Mouse (Mus musculus): ENCODE data around the gene Fcgr1. TPM values are rescaled to one million over a fixed set of nuclear protein-coding genes. Genes with fewer than 3 reads are reported as not detected.
A peak's percentile ranks its signal among the peaks of the same experiment; 100 is the strongest.

Gene Fcgr1
- total and polyA plus RNA-seq, 2 experiments from 2014 or later: 1.5 to 3.0 TPM

DNA sequence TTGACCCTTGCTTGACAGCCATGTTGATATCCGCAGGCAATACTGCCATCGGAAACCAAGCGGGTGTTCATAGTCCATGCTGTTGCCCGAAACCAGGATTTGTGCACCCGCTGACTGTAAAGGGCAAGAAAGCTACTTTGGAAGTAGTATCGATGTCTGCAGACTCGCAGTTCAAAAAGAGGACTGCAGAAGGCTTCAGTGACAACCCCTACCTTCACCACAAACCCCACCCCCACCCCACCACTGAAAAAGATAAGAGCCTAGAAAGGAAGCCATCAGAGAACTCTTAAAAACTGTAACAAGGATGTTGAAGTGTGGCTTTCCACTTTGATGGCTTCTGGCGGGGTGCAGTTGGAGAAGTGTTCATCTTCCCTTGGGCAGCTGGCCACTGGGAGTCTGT is 44.3 kb upstream of the Fcgr1 start:
- H3K9ac ChIP-seq (replicated peaks; ENCODE audit: low read depth, low read length): no peak overlapping the region
- H3K36me3 ChIP-seq (replicated peaks; ENCODE audit: control insufficient read depth, insufficient read depth, low read length): no peaks in the 10 kb centered on the region
- no peak for ATAC-seq (ENCODE audit: insufficient read depth, low read depth)
- H3K4me3 ChIP-seq (ENCODE audit: low read depth, low read length): no peak overlapping the region
- 88% methylated on average over 8 of the region's 8 CpGs for WGBS
- H3K4me2 ChIP-seq (ENCODE audit: low read depth, low read length): no peak overlapping the region
- no peak overlapping the region for H3K27ac ChIP-seq (ENCODE audit: low read depth)
- 0 out of 2 replicates have a peak, but pooled peaks cover 4% of the 10 kb centered on the region for H3K9me3 ChIP-seq (replicated peaks; ENCODE audit: control insufficient read depth, low read length)
- no peak for TF ChIP-seq CTCF (IDR thresholded peaks at IDR 0.05; ENCODE audit: low read depth)
- no peak for TF ChIP-seq EP300 (IDR thresholded peaks at IDR 0.05; ENCODE audit: low read depth)
- peaks cover 91% of the 10 kb centered on the region for H3K27me3 ChIP-seq (ENCODE audit: control insufficient read depth, insufficient read depth, low read length)
- no peaks in the 10 kb centered on the region for H3K4me1 ChIP-seq (ENCODE audit: control insufficient read depth, insufficient read depth)
- no peak for DNase-seq (ENCODE audit: low spot score)

DNA sequence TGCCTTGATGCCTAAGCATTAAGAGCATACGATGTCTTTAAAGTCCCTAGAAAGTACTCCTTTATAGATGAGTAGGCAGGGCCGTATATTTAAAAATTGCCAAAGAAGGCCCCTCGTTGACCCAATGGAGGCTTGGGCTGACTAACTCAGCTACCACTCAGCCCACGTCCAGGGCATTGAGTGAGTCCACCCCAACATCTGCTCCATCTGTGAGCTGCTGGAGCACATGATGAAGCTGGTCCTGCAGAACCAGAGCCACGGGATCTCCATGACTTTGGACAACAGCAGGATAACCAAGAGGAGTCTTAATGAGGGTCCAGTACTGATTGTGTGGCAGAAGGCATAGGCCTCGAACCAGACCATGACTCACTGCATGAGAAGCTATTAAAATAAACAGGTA is 43.5 kb upstream of the Fcgr1 start:
- ATAC-seq (ENCODE audit: insufficient read depth, low read depth) (no peak), DNase-seq (ENCODE audit: low spot score) (no peak)
- 87% methylated on average over 6 of the region's 6 CpGs for WGBS
- H3K27ac ChIP-seq (ENCODE audit: low read depth): no peak overlapping the region
- TF ChIP-seq CTCF (IDR thresholded peaks at IDR 0.05; ENCODE audit: low read depth) (no peak), EP300 (IDR thresholded peaks at IDR 0.05; ENCODE audit: low read depth) (no peak)
- H3K9me3 ChIP-seq (replicated peaks; ENCODE audit: control insufficient read depth, low read length): 0 out of 2 replicates have a peak, but pooled peaks cover 4% of the 10 kb centered on the region
- H3K4me1 ChIP-seq (ENCODE audit: control insufficient read depth, insufficient read depth): no peaks in the 10 kb centered on the region
- H3K4me2 ChIP-seq (ENCODE audit: low read depth, low read length): no peak overlapping the region
- no peak overlapping the region for H3K9ac ChIP-seq (replicated peaks; ENCODE audit: low read depth, low read length)
- no peaks in the 10 kb centered on the region for H3K36me3 ChIP-seq (replicated peaks; ENCODE audit: control insufficient read depth, insufficient read depth, low read length)
- H3K27me3 ChIP-seq (ENCODE audit: control insufficient read depth, insufficient read depth, low read length): peaks cover 94% of the 10 kb centered on the region
- H3K4me3 ChIP-seq (ENCODE audit: low read depth, low read length): no peak overlapping the region

DNA sequence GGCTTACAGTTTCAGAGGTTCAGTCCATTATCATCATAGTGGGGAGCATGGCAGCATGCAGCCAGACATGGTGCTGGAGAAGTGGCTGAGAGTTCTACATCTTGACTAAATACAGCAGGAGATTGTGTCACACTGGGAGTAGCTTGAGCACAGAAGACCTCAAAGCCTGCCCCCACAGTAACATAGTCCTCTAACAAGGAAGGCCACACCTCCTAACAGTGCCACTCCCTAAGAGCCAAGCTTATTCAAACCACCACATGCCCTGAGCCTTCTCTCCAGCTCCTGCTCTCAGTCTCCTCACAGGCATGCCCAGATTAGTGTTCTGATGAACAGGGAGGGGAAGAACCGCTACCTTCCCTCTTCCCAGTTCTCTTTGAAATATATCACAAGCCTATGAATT is 42.9 kb upstream of the Fcgr1 start:
- Histone ChIP-seq H3K27me3 (ENCODE audit: control insufficient read depth, insufficient read depth, low read length) (peaks cover 95% of the 10 kb centered on the region), H3K9ac (replicated peaks; ENCODE audit: low read depth, low read length) (no peak overlapping the region), H3K4me3 (ENCODE audit: low read depth, low read length) (no peak overlapping the region), H3K4me1 (ENCODE audit: control insufficient read depth, insufficient read depth) (no peaks in the 10 kb centered on the region), H3K9me3 (replicated peaks; ENCODE audit: control insufficient read depth, low read length) (0 out of 2 replicates have a peak, but pooled peaks cover 4% of the 10 kb centered on the region), H3K36me3 (replicated peaks; ENCODE audit: control insufficient read depth, insufficient read depth, low read length) (no peaks in the 10 kb centered on the region), H3K4me2 (ENCODE audit: low read depth, low read length) (no peak overlapping the region), H3K27ac (ENCODE audit: low read depth) (no peak overlapping the region)
- DNase-seq (ENCODE audit: low spot score) (no peak), ATAC-seq (ENCODE audit: insufficient read depth, low read depth) (no peak)
- 89% methylated on average over 1 of the region's 1 CpGs for WGBS
- TF ChIP-seq EP300 (IDR thresholded peaks at IDR 0.05; ENCODE audit: low read depth): no peak
- TF ChIP-seq CTCF (IDR thresholded peaks at IDR 0.05; ENCODE audit: low read depth): no peak

DNA sequence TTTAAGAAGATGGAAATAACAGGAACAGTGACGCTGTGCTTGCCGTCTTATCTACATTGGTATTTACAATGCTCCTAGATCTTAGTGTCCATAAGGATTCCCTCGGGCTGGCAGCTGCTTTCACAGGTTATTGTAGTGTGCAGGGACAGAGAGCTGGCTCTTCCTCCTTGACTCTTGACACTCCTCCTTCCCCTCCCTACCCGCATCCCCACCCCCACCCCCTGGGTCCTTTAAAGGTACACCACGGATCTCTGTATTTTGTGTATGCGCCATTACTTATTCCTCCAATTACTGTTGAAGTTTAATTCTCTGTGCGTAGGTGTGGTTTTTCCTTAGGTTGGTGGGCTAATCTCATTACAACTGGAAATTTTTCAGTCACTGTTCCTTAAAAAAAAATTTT is 41.8 kb upstream of the Fcgr1 start:
- H3K9ac ChIP-seq (replicated peaks; ENCODE audit: low read depth, low read length): no peak overlapping the region
- H3K4me1 ChIP-seq (ENCODE audit: control insufficient read depth, insufficient read depth): no peaks in the 10 kb centered on the region
- ATAC-seq (ENCODE audit: insufficient read depth, low read depth): no peak
- TF ChIP-seq EP300 (IDR thresholded peaks at IDR 0.05; ENCODE audit: low read depth) (no peak), CTCF (IDR thresholded peaks at IDR 0.05; ENCODE audit: low read depth) (no peak)
- 28% methylated on average over 7 of the region's 7 CpGs for WGBS
- 0 out of 2 replicates have a peak, but pooled peaks cover 4% of the 10 kb centered on the region for H3K9me3 ChIP-seq (replicated peaks; ENCODE audit: control insufficient read depth, low read length)
- H3K27ac ChIP-seq (ENCODE audit: low read depth): no peak overlapping the region
- no peak overlapping the region for H3K4me3 ChIP-seq (ENCODE audit: low read depth, low read length)
- H3K4me2 ChIP-seq (ENCODE audit: low read depth, low read length): no peak overlapping the region
- peaks cover 94% of the 10 kb centered on the region for H3K27me3 ChIP-seq (ENCODE audit: control insufficient read depth, insufficient read depth, low read length)
- H3K36me3 ChIP-seq (replicated peaks; ENCODE audit: control insufficient read depth, insufficient read depth, low read length): no peaks in the 10 kb centered on the region
- DNase-seq (ENCODE audit: low spot score): peak; percentile 1

DNA sequence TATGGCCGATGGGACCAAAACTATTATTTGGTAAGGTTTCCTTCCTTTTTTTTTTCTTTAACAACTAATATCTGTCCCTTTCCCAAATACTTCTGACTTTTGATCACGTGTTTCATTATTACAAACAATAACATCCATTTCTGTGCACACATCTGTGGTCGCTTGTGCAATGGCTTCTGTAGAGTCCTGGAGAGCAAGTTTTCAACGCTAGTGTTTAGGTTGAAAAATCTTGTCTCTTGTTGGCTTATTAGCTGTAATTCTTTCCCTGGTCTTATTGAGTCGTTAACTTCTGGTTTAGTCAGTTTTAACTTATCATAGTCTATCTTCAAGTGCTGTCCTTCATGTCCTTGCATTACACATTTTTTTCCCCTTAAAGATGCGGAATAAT is 41.4 kb upstream of the Fcgr1 start:
- Histone ChIP-seq H3K9ac (replicated peaks; ENCODE audit: low read depth, low read length) (no peak overlapping the region), H3K36me3 (replicated peaks; ENCODE audit: control insufficient read depth, insufficient read depth, low read length) (no peaks in the 10 kb centered on the region), H3K9me3 (replicated peaks; ENCODE audit: control insufficient read depth, low read length) (0 out of 2 replicates have a peak, but pooled peaks cover 4% of the 10 kb centered on the region), H3K4me1 (ENCODE audit: control insufficient read depth, insufficient read depth) (no peaks in the 10 kb centered on the region), H3K27ac (ENCODE audit: low read depth) (no peak overlapping the region), H3K27me3 (ENCODE audit: control insufficient read depth, insufficient read depth, low read length) (peaks cover 94% of the 10 kb centered on the region), H3K4me3 (ENCODE audit: low read depth, low read length) (no peak overlapping the region), H3K4me2 (ENCODE audit: low read depth, low read length) (no peak overlapping the region)
- 55% methylated on average over 6 of the region's 6 CpGs for WGBS
- DNase-seq (ENCODE audit: low spot score) (peak; percentile 4), ATAC-seq (ENCODE audit: insufficient read depth, low read depth) (no peak)
- no peak for TF ChIP-seq EP300 (IDR thresholded peaks at IDR 0.05; ENCODE audit: low read depth)
- TF ChIP-seq CTCF (IDR thresholded peaks at IDR 0.05; ENCODE audit: low read depth): no peak

Data from heart, postnatal 0 days (tissue).